Mouse (Mus musculus): ENCODE results near the gene Tpst1.

Tpst1 gene

GRCm38 (mm10) chr5:130089626-130090393 lies 16.7 kb downstream of the Tpst1 start:
- DNase-seq = no peak

GRCm38 (mm10) chr5:130096754-130097153 lies 23.6 kb downstream of the Tpst1 start:
- no peak for DNase-seq

- DNase-seq = no peak
Measured at GRCm38 (mm10) chr5:130097837-130098236, 24.7 kb downstream of the Tpst1 start.

- no peak for DNase-seq
Measured at GRCm38 (mm10) chr5:130101724-130102123, 28.6 kb downstream of the Tpst1 start.

GRCm38 (mm10) chr5:130109348-130109747 lies 36.2 kb downstream of the Tpst1 start:
- no peak for DNase-seq

GRCm38 (mm10) chr5:130110632-130111464 lies 37.7 kb downstream of the Tpst1 start:
- no peak for DNase-seq

- no peak for DNase-seq
Measured at GRCm38 (mm10) chr5:130112653-130113052, 39.5 kb downstream of the Tpst1 start.

GRCm38 (mm10) chr5:130116116-130116515 lies 43.0 kb downstream of the Tpst1 start:
- no peak for DNase-seq

- no peak for DNase-seq
Measured at GRCm38 (mm10) chr5:130116857-130117256, 43.7 kb downstream of the Tpst1 start.

- no peak for DNase-seq
Measured at GRCm38 (mm10) chr5:130117932-130118331, 44.8 kb downstream of the Tpst1 start.

GRCm38 (mm10) chr5:130119236-130119635 lies 46.1 kb downstream of the Tpst1 start:
- no peak for DNase-seq

- no peak for DNase-seq
Measured at GRCm38 (mm10) chr5:130120070-130120736, 47.1 kb downstream of the Tpst1 start.

- peak; percentile 23 for DNase-seq
Measured at GRCm38 (mm10) chr5:130120904-130121303, 47.8 kb downstream of the Tpst1 start.

GRCm38 (mm10) chr5:130122355-130122754 lies 49.2 kb downstream of the Tpst1 start:
- no peak for DNase-seq

- DNase-seq = no peak
Measured at GRCm38 (mm10) chr5:130124271-130124670, 51.1 kb downstream of the Tpst1 start.

GRCm38 (mm10) chr5:130128686-130129523 lies 55.8 kb downstream of the Tpst1 start:
- DNase-seq = no peak

- DNase-seq = no peak
Measured at GRCm38 (mm10) chr5:130129524-130129793, 56.3 kb downstream of the Tpst1 start.

- no peak for DNase-seq
Measured at GRCm38 (mm10) chr5:130136597-130136996, 63.5 kb downstream of the Tpst1 start.

- DNase-seq = peak; percentile 88
Measured at GRCm38 (mm10) chr5:130139393-130139792, 66.3 kb downstream of the Tpst1 start.

GRCm38 (mm10) chr5:130141138-130141537 lies 68.0 kb downstream of the Tpst1 start:
- no peak for DNase-seq

- peak; percentile 4 for DNase-seq
Measured at GRCm38 (mm10) chr5:130142041-130142440, 68.9 kb downstream of the Tpst1 start.

- no peak for DNase-seq
Measured at GRCm38 (mm10) chr5:130143101-130143500, 70.0 kb downstream of the Tpst1 start.

- peak; percentile 67 for DNase-seq
Measured at GRCm38 (mm10) chr5:130143977-130144333, 70.8 kb downstream of the Tpst1 start.
